Mouse (Mus musculus) adrenal gland, postnatal 10 days (tissue): ENCODE measurements around the gene H2-M10.4. TPM values are rescaled to one million over a fixed set of nuclear protein-coding genes. Genes with fewer than 3 reads are reported as not detected.
A peak's percentile ranks its signal among the peaks of the same experiment; 100 is the strongest.
"Not testable (repeated sequence)": the region's sequence is repeated elsewhere in the genome, so short reads cannot be mapped to it uniquely, and the experiment has no call there.

Experiments used
- DNase-seq: peaks from one replicate; pipeline ENCODE4 v3.0.0; 2021; ENCODE audit warnings: mixed read lengths
- long read RNA-seq, 2 experiments: library from polyadenylated mRNA; stranded (forward); transcript quantifications; one replicate each; pipeline ENCODE4 v2.0.0; 2021
- total RNA-seq, 2 experiments: library from RNA; stranded (reverse); gene quantifications; 2 replicates each; pipeline ENCODE4 v1.2.3; 2021

H2-M10.4 gene
- not detected for total RNA-seq
- long read RNA-seq, experiment 1, result 0 reads
- long read RNA-seq, experiment 2, result 0 reads

- DNase-seq, result no peak
Measured at GRCm38 (mm10) chr17:36462234-36462633, at the start of gene H2-M10.4. Gene H2-M10.4 (minus strand): TSS chr17:36462334.

GRCm38 (mm10) chr17:36503910-36504309 is 41.8 kb upstream of the H2-M10.4 start:
- DNase-seq, result no peak

GRCm38 (mm10) chr17:36500435-36500834 is 38.3 kb upstream of the H2-M10.4 start:
- DNase-seq, result no peak

- not testable (repeated sequence) for DNase-seq
Measured at GRCm38 (mm10) chr17:36488181-36488580, 26.0 kb upstream of the H2-M10.4 start.

- DNase-seq, result no peak
Measured at GRCm38 (mm10) chr17:36486687-36487230, 24.6 kb upstream of the H2-M10.4 start.

- DNase-seq, result no peak
Measured at GRCm38 (mm10) chr17:36483865-36484264, 21.7 kb upstream of the H2-M10.4 start.

- DNase-seq, result no peak
Measured at GRCm38 (mm10) chr17:36456260-36456659, 5.9 kb downstream of the H2-M10.4 start.

- no peak for DNase-seq
Measured at GRCm38 (mm10) chr17:36431411-36431810, 30.7 kb downstream of the H2-M10.4 start.

- peak; percentile 23 for DNase-seq
Measured at GRCm38 (mm10) chr17:36418091-36418754, 43.9 kb downstream of the H2-M10.4 start.

GRCm38 (mm10) chr17:36417416-36417815 is 44.7 kb downstream of the H2-M10.4 start:
- no peak for DNase-seq

- DNase-seq, result no peak
Measured at GRCm38 (mm10) chr17:36415407-36415806, 46.7 kb downstream of the H2-M10.4 start.

- no peak for DNase-seq
Measured at GRCm38 (mm10) chr17:36414361-36414760, 47.8 kb downstream of the H2-M10.4 start.

Other genes with a start within 250 kb of the H2-M10.4 start
- gene Rpp21, start 204.3 kb downstream of the H2-M10.4 start, total RNA-seq, result 10 to 100 TPM; 38.3 to 48.1 TPM
- gene Trim39, start 190.1 kb downstream of the H2-M10.4 start, total RNA-seq, result 10 to 100 TPM; 13.8 to 17.8 TPM
- not detected for gene H2-M10.2, start 175.8 kb downstream of the H2-M10.4 start, total RNA-seq
- not detected for gene H2-M10.1, start 136.2 kb downstream of the H2-M10.4 start, total RNA-seq
- not detected for gene H2-M10.3, start 93.9 kb downstream of the H2-M10.4 start, total RNA-seq
- not detected for gene H2-M11, start 84.7 kb upstream of the H2-M10.4 start, total RNA-seq
- under 1 TPM; 0.51 to 0.93 TPM for gene H2-M9, start 180.3 kb upstream of the H2-M10.4 start, total RNA-seq
- not detected for gene H2-M1, start 209.9 kb upstream of the H2-M10.4 start, total RNA-seq